In the genomic region with DNA sequence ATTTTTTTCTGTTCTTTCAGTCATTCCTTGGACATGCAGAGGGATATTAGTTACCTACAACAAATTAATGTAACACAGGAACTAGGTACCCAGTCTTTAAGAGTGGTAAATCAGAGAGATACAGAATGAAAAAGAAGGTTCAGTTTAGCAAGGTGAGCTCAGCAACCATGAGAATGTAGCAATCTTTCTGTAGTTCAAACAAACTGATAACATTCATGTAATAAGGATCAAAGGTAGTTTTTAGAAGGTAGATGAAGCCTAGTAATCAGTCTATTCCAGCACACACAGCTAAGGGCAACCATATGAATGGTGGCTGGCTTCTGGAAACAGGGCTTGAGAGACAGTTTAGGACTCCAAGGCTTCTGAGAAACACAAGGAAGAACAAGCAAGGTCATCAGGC, we compare ENCODE assay signal across 19 mouse cellular contexts.
A peak's percentile ranks its signal among the peaks of the same experiment; 100 is the strongest.
DNase-seq lines count a peak whose midpoint lies in the region; ATAC-seq and TF ChIP-seq lines count a peak whose summit lies in the region.
"Had no signal": no experiment of that assay in that cellular context is flagged by ENCODE, and none has a peak within 500 bp of the region (broad histone marks: within the 10 kb centered on the region; RNA-seq: fewer than 3 reads in every experiment).

No protein-coding gene starts in this region.

- peaks cover 14% of the 10 kb centered on the region for H3K4me1 ChIP-seq in liver, adult 2 months (ENCODE audit: control insufficient read depth, insufficient read depth, low read length)
- no peaks in the 10 kb centered on the region for H3K4me1 ChIP-seq in liver, embryonic 12.5 days
- H3K4me1 ChIP-seq in liver, postnatal 0 days (ENCODE audit: insufficient read depth) = peaks cover 9% of the 10 kb centered on the region
- no peaks in the 10 kb centered on the region for H3K4me1 ChIP-seq in liver, embryonic 11.5 days (replicated peaks; ENCODE audit: control insufficient read depth, insufficient read depth, low read length)

- peak overlapping the region; percentile 58; the same call in 1 of the 2 replicates for H3K27ac ChIP-seq in liver, adult 2 months (replicated peaks; ENCODE audit: insufficient read depth, low read depth, low read length)
- no peak overlapping the region for H3K27ac ChIP-seq in liver, embryonic 12.5 days
- no peak overlapping the region for H3K27ac ChIP-seq in liver, postnatal 0 days (ENCODE audit: low read depth)
- no peak overlapping the region for H3K27ac ChIP-seq in liver, embryonic 11.5 days (ENCODE audit: low read depth, low read length)

- H3K4me2 ChIP-seq in liver, embryonic 12.5 days = no peak overlapping the region
- H3K4me2 ChIP-seq in liver, postnatal 0 days (ENCODE audit: low read depth, low read length) = no peak overlapping the region
- H3K4me2 ChIP-seq in liver, embryonic 11.5 days = no peak overlapping the region

- H3K27me3 ChIP-seq in liver, adult 2 months (ENCODE audit: control insufficient read depth, insufficient read depth, low read length) = no peaks in the 10 kb centered on the region
- no peaks in the 10 kb centered on the region for H3K27me3 ChIP-seq in liver, embryonic 12.5 days (replicated peaks)
- H3K27me3 ChIP-seq in liver, postnatal 0 days (ENCODE audit: insufficient read depth, low read length) = no peaks in the 10 kb centered on the region
- no peaks in the 10 kb centered on the region for H3K27me3 ChIP-seq in liver, embryonic 11.5 days (replicated peaks; ENCODE audit: control insufficient read depth, insufficient read depth, low read length)
- H3K27me3 ChIP-seq: CH12.LX, Patski had no signal

- ATAC-seq in liver, embryonic 12.5 days = no peak
- peak; percentile 58 for ATAC-seq in liver, postnatal 0 days
- ATAC-seq in liver, embryonic 11.5 days (replicated peaks; ENCODE audit: low FRiP score) = no peak
- ATAC-seq: activated CD4-positive, CD25-positive, alpha-beta regulatory T cell, adult 4 months; CD4-positive, CD25-positive, alpha-beta regulatory T cell, adult 4 months; Patski had no signal

- no peak for TF ChIP-seq EP300 in liver, postnatal 0 days (IDR thresholded peaks at IDR 0.05; ENCODE audit: low read depth)

- H3K36me3 ChIP-seq in liver, adult 2 months (ENCODE audit: control insufficient read depth, insufficient read depth, low read length) = no peaks in the 10 kb centered on the region
- no peaks in the 10 kb centered on the region for H3K36me3 ChIP-seq in liver, embryonic 12.5 days
- H3K36me3 ChIP-seq in liver, postnatal 0 days (replicated peaks; ENCODE audit: insufficient read depth, low read length) = no peaks in the 10 kb centered on the region
- H3K36me3 ChIP-seq in liver, embryonic 11.5 days (ENCODE audit: control insufficient read depth, insufficient read depth, low read length) = no peaks in the 10 kb centered on the region
- H3K36me3 ChIP-seq: G1E had no signal

- no peak for TF ChIP-seq POLR2A in liver, adult 2 months (IDR thresholded peaks at IDR 0.05; ENCODE audit: extremely low read depth, insufficient read depth, low read length)

- no peak overlapping the region for H3K4me3 ChIP-seq in liver, adult 2 months (ENCODE audit: insufficient read depth, low read depth, low read length)
- H3K4me3 ChIP-seq in liver, embryonic 12.5 days = no peak overlapping the region
- no peak overlapping the region for H3K4me3 ChIP-seq in liver, postnatal 0 days (ENCODE audit: low read depth, low read length)
- no peak overlapping the region for H3K4me3 ChIP-seq in liver, embryonic 11.5 days (ENCODE audit: low read depth, low read length)

- H3K79me2 ChIP-seq in liver, adult 2 months (ENCODE audit: control insufficient read depth, insufficient read depth, low read length) = no peaks in the 10 kb centered on the region

- no peak for TF ChIP-seq CTCF in liver, adult 2 months (IDR thresholded peaks at IDR 0.05; ENCODE audit: low read depth, low read length)
- TF ChIP-seq CTCF in liver, postnatal 0 days (IDR thresholded peaks at IDR 0.05; ENCODE audit: low read depth) = no peak

- DNase-seq in liver, adult 2 months (ENCODE audit: extremely low read depth, low read depth, low spot score) = peak; percentile 83
- DNase-seq in liver, postnatal 0 days = no peak
- DNase-seq in liver, embryonic 11.5 days (ENCODE audit: low spot score) = no peak
- DNase-seq: adrenal gland, adult 2 months; adrenal gland, adult 8-10 months; adrenal gland, postnatal 10 days; adrenal gland, postnatal 14 days; adrenal gland, postnatal 25 days; adrenal gland, postnatal 36 days; B cell, adult 2 months; cerebellum, adult 11 months; cerebellum, adult 11-12 months; cerebellum, adult 18-20 months had no signal

- H3K9ac ChIP-seq in liver, adult 2 months (ENCODE audit: low read depth, low read length) = no peak overlapping the region
- H3K9ac ChIP-seq in liver, embryonic 12.5 days = no peak overlapping the region
- H3K9ac ChIP-seq in liver, postnatal 0 days (replicated peaks) = no peak overlapping the region
- H3K9ac ChIP-seq in liver, embryonic 11.5 days (ENCODE audit: low read depth, low read length) = no peak overlapping the region

- no peaks in the 10 kb centered on the region for H3K9me3 ChIP-seq in liver, embryonic 12.5 days (replicated peaks)
- H3K9me3 ChIP-seq in liver, postnatal 0 days (ENCODE audit: low read length) = no peaks in the 10 kb centered on the region
- no peaks in the 10 kb centered on the region for H3K9me3 ChIP-seq in liver, embryonic 11.5 days (ENCODE audit: control insufficient read depth, low read length)
